Mouse (Mus musculus) cerebral cortex, adult 2 months (tissue): ENCODE data around the gene Olfr60.

Experiments
- WGBS: fragments of 180-500 bp; shearing (Covaris S2); methylation state at CpG from one replicate; pipeline ENCODE4 v1.1.7; 2018; 5-methylcytosine and 5-hydroxymethylcytosine counted together

Gene Olfr60

GRCm38 (mm10) chr7:140361571-140361970 lies at the start of gene Olfr60:
Gene Olfr60, minus strand, starts transcription at chr7:140361671.
- WGBS: 76% methylated on average over 3 of the region's 3 CpGs

- WGBS: 90% methylated on average over 1 of the region's 1 CpGs
Measured at GRCm38 (mm10) chr7:140402818-140403217, 41.3 kb upstream of the Olfr60 start, which contains the start of gene Olfr531. Gene Olfr531, minus strand, starts transcription at chr7:140402918.

GRCm38 (mm10) chr7:140376911-140377310 lies 15.4 kb upstream of the Olfr60 start:
- 94% methylated on average over 2 of the region's 2 CpGs for WGBS

GRCm38 (mm10) chr7:140376231-140376630 lies 14.8 kb upstream of the Olfr60 start, which contains the start of gene Olfr530:
Gene Olfr530, minus strand, starts transcription at chr7:140376331.
- 58% methylated on average over 1 of the region's 1 CpGs for WGBS

GRCm38 (mm10) chr7:140374300-140374699 lies 12.8 kb upstream of the Olfr60 start:
- WGBS: 84% methylated on average over 4 of the region's 4 CpGs

- 91% methylated on average over 2 of the region's 2 CpGs for WGBS
Measured at GRCm38 (mm10) chr7:140333717-140334116, 27.8 kb downstream of the Olfr60 start, which contains the start of gene Olfr527. Gene Olfr527, plus strand, starts transcription at chr7:140334017.

GRCm38 (mm10) chr7:140329766-140330304 lies 31.6 kb downstream of the Olfr60 start:
- 56% methylated on average over 1 of the region's 1 CpGs for WGBS

- WGBS: 58% methylated on average over 1 of the region's 1 CpGs
Measured at GRCm38 (mm10) chr7:140320558-140320957, 40.9 kb downstream of the Olfr60 start, which contains the start of gene Olfr525. Gene Olfr525, plus strand, starts transcription at chr7:140320858.

- 88% methylated on average over 3 of the region's 3 CpGs for WGBS
Measured at GRCm38 (mm10) chr7:140319861-140320385, 41.5 kb downstream of the Olfr60 start.

GRCm38 (mm10) chr7:140299416-140299815 lies 62.1 kb downstream of the Olfr60 start:
- 87% methylated on average over 3 of the region's 3 CpGs for WGBS

- 79% methylated on average over 6 of the region's 6 CpGs for WGBS
Measured at GRCm38 (mm10) chr7:140296876-140297275, 64.6 kb downstream of the Olfr60 start.

- WGBS: 91% methylated on average over 9 of the region's 9 CpGs
Measured at GRCm38 (mm10) chr7:140295746-140296145, 65.7 kb downstream of the Olfr60 start.
